Mouse (Mus musculus) cerebellum, adult 9-11 months (tissue): ENCODE results near the gene Vmn2r112.
"Not testable (repeated sequence)": the region's sequence is repeated elsewhere in the genome, so short reads cannot be mapped to it uniquely, and the experiment has no call there.

Experiments used
- DNase-seq: peaks from one replicate; pipeline ENCODE4 v3.0.0; 2022

Gene Vmn2r112

DNA sequence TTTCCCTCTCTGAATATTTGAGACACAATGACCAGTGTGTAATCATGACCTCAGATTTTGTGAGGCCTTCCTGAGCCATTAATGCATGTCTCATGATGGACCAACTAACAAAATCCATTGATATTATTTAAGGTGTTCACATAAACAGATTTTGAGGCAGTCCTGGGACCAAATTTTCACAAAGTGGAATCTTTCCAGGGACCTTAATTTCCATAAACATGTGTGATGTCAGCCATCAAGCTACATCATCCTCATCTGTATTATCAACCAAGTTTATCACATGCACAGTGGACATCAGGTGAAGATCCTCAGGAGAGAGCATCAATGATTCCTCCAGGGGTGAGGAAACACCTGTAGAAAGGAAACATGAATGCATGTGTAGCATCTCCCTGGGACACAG is at the start of gene Vmn2r112:
TSS of gene Vmn2r112 (plus strand) at position 301 of the 400 bp plus-strand sequence.
- DNase-seq = not testable (repeated sequence)

DNA sequence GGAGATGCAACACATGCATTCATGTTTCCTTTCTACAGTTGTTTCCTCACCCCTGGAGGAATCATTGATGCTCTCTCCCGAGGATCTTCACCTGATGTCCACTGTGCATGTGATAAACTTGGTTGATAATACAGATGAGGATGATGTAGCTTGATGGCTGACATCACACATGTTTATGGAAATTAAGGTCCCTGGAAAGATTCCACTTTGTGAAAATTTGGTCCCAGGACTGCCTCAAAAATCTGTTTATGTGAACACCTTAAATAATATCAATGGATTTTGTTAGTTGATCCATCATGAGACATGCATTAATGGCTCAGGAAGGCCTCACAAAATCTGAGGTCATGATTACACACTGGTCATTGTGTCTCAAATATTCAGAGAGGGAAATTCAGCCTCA is 27.4 kb upstream of the Vmn2r112 start, which contains the start of gene Vmn2r111:
TSS of gene Vmn2r111 (minus strand) at position 101 of the 400 bp plus-strand sequence.
- not testable (repeated sequence) for DNase-seq

DNA sequence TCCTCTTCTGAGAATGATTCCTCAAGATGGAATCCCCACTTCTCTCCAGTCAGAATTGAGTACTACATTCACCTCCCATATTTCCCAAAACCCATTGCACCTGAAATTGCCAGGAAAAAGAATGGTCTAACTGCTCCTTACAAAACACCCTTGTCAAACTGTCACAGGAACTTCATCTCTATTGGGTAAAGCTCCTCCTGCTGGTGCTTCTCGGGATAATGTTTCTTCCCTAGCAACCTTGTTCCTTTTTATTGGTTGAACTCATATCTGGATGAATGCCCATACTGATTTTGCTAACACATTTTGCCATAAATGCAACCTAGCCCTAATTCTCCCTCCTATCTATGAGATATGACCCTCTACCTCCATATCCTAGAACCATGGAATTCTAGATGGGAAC is 29.9 kb downstream of the Vmn2r112 start:
- DNase-seq = no peak
